Mouse (Mus musculus) right cerebral cortex, postnatal 4 days (tissue): ENCODE measurements around the gene Tiam1.

Experiments used
- DNase-seq: peaks from one replicate; pipeline ENCODE4 v3.0.0-alpha.2; 2022

Tiam1 gene

DNA sequence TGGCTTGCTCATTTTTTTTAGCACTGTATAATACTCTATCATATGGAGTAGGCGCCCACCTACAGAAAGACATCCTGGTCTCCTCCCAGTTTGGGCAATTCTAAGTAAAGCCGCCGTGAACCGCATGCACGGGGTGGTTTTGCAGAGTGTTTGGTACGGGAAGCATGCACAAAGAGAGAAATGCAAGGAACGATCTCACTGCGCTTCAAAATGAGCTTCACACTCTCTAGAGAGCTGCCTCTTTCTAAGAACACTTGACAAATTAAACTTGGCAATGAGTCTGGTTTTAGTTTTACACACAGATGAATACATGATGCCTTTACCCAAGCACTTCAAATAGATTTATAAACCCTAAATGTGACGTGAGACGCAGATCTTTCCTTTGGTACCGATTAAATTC is 196.8 kb downstream of the Tiam1 start:
- no peak for DNase-seq

DNA sequence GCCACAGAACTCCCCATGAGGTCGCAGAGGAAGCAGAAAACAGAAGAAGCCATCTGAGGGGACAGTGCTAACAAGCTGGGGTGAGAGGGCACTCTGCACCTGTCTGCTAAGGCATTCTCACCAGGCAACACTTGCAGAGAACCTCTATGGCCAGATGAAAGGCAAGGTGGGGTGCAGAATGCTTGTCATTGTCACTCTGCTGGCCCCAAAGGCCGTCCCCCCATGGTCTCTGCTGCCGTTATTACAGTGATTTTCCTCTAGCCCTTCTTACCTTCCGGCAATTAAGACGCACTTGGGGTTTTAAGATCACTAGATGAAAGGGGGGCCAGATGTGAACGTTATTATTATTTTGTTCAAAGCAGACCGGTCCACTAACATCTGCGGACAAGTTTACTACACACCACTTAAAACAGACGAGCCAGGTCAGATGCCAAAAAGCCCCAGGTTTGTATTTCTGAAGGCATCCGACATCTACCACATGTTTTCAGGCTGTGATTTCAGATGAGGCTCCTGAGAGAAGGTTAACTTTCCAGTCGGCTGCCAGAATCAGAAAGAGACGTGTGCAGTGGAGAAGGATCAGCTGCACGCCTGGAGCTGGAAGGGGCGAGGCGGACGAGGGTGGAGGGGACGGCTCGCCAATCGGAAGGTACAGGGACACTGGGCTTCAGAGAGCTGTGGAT is 198.8 kb downstream of the Tiam1 start:
- DNase-seq: no peak

DNA sequence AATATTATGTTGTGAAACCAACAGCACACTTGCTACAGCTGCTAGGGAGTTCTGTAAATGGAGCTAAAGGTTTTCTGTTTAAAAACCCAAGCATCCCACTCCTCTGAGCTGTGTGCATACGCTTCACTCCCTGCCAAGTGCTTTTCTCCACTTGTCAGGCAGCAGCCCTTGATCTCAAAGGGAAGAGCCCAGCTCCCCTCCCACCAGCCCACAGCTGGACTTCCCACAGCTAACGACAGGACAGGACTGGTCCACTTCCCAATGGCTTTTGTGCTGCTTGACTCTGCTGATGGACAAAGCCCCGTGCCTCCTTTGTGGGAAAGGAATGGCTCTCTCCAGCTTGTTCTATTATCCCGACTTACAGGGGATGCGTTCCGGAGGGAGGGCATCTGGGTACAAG is 199.5 kb downstream of the Tiam1 start:
- no peak for DNase-seq

- peak; percentile 41 for DNase-seq
Measured at GRCm38 (mm10) chr16:89943267-89943971, 200.2 kb downstream of the Tiam1 start.

- DNase-seq: no peak
Measured at GRCm38 (mm10) chr16:89940696-89941095, 202.9 kb downstream of the Tiam1 start.

- DNase-seq: no peak
Measured at GRCm38 (mm10) chr16:89938277-89938676, 205.3 kb downstream of the Tiam1 start.

DNA sequence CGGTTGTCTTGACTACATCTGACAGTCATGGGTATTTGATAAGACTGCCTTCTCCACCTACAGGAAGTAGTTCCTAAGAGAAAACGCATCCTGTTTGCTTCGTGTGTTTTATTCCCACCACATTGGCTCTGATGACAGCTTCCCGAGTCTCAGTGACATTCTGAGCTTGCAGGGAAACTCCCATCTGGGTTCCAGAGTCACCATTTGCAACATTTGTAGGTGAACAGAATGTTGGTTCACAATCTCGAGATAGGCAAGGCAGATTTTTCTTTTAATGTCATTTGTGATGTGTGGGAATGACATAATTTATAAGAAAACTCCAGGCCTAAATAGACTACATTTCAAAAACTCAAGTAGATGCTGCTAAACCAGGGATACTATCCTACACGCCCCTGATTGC is 207.0 kb downstream of the Tiam1 start:
- no peak for DNase-seq

- no peak for DNase-seq
Measured at GRCm38 (mm10) chr16:89935398-89935797, 208.2 kb downstream of the Tiam1 start.

- DNase-seq: no peak
Measured at GRCm38 (mm10) chr16:89934616-89935015, 209.0 kb downstream of the Tiam1 start.

GRCm38 (mm10) chr16:89933976-89934375 is 209.6 kb downstream of the Tiam1 start:
- no peak for DNase-seq

DNA sequence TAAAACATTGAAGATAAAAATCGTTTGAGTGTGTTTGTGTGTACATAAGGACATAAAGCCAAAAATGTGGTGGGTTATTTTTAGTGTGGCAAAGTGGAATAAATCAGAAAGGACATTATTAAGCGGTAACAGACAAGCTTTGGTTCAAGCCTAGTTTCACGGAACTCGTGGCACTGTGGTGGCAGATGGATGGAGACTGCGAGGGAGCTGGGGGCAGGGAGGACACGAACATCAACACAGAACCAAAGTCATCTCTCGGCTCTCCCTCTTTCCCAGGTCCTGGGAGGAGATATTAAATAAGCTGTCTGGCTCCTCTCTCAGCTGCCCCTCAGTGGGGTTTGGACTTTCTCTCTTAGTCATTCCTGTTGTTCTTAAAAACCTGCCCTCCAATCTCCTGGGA is 215.0 kb downstream of the Tiam1 start:
- no peak for DNase-seq

DNA sequence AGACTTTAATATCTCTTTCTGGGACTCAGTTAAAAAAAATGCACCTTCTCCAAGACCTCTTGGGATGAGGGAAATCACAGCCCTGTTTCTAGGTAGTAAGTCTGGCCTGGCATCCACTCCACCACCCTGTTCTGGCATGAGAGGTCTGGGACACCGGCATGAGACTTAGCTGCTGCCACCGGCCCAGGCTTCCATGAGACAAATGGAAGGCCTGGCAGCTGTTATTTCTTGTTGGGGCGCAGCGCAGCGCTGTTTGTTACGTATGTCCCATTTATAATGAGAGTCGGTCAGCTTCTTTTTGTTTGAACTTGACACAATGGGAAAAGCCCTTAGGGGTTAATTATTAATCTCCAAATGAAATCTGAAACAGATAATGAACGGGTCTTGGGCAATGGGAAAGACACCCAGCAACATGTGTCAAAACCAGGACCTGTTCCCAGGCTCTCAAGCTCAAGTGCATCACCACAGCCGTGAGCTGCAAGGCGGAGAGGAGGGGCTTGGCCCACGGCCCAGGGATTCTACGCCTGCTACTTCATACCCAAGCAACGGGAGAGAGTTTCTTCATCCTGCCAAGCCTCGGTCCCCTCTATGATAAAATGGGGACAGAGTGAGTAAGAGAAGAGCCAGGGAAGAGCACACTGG is 219.2 kb downstream of the Tiam1 start:
- peak; percentile 64 for DNase-seq

DNA sequence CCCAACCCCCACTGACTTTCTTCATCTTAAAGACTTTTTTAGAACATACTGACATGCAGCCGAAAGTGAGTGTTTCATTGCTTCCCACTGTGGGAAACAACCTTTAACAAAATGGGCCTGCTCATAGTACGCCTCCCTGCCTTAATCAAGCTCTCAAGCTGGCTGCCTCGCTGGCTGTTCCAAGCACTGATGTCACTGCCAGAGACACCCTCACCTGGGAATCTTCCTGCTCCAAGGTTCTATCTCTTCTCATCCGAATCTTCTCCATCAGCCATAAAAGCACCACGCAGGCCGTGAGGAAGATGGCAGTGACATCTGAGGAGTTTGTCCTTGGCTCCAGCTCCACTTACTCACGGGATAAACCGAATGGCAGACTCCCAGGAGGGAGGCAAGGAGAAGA is 220.3 kb downstream of the Tiam1 start:
- DNase-seq: no peak

DNA sequence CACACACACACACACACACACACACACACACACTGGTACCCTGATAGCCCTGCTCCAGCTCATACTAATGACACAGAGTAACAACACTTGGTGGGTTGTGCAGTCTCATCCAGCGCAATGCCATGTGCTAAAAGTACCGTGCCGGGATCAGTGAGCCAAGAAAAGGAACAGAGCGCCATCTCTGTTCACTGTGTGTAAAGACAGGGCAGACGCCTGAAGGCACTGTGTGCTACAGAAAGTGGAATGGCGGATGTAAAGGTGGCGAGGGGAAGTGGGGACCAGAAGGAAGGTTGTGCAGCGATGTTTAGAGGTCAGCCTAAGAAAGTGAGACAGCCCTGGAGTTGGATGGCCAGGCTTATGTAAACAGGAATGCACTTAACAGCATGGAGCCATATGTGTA is 221.1 kb downstream of the Tiam1 start:
- no peak for DNase-seq

- DNase-seq: no peak
Measured at GRCm38 (mm10) chr16:89921370-89921769, 222.2 kb downstream of the Tiam1 start.

DNA sequence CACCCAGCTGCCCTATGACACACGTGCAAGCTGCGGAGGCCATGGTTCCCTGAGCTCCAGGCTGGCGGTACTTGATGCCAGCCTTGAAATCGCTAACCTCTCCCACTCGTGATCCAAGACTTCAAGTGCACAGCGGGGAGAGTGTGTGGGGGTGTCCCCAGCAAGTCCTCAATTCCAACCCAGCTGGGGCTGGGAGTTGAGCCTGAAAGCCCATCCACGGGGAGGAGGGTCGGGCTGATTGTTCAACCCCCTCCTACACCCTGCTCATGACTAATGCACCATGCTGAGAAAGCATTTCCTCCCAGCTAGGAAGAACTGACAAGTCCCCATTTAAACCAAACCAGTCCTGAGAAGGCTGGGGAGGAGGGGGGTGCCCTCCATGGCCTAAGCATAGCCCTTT is 223.2 kb downstream of the Tiam1 start:
- no peak for DNase-seq

DNA sequence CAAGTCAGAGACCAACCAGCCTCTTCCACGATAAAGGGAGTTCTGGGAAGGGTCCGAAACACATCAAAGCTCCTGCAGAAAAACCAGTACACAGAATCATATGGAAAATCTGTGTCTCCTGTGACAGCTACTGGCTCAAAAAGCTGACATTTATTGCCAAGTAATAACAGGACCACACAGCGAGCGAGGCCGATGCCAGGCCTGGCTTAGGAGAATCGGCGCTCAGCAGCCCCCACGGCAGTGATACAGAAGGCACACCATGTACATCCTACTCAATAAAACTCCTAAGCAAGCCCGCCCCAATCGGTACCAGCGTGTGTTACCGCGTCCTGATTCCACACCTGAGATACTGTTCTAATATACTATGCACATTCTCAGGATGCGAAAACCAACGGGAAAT is 226.2 kb downstream of the Tiam1 start:
- no peak for DNase-seq

- DNase-seq: no peak
Measured at GRCm38 (mm10) chr16:89914946-89915345, 228.6 kb downstream of the Tiam1 start.

DNA sequence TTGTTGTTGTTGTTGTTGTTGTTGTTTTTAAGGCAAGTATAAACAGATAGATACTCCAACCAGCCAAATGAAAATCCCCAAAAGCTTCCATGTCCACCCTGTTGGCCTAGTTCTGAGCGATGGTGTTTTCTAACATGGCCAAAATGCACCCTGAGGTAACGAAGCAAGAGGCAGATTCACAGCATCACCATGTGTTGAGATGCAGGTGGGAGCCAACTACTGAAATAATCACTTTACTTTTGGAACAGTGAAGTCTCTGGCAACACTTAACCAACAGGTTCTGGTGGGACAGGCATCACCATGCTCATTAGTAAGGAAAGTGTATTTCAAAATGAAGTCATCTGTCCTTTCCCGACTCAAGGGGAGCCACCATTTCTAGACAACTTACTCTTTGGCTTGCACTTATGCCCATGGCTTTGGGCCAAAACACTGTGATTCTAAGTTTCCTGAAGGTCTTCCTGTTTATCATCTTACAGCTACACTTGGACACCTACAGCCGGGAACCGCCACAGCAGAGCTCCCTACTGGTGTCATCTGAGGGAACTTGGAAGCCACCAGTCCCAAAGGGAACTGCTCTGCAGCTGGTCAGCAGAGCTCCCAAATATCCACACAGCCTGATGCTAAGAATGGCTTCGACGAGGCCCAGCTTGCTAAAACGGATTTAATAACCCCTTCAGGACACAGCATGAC is 230.7 kb downstream of the Tiam1 start:
- DNase-seq: no peak

DNA sequence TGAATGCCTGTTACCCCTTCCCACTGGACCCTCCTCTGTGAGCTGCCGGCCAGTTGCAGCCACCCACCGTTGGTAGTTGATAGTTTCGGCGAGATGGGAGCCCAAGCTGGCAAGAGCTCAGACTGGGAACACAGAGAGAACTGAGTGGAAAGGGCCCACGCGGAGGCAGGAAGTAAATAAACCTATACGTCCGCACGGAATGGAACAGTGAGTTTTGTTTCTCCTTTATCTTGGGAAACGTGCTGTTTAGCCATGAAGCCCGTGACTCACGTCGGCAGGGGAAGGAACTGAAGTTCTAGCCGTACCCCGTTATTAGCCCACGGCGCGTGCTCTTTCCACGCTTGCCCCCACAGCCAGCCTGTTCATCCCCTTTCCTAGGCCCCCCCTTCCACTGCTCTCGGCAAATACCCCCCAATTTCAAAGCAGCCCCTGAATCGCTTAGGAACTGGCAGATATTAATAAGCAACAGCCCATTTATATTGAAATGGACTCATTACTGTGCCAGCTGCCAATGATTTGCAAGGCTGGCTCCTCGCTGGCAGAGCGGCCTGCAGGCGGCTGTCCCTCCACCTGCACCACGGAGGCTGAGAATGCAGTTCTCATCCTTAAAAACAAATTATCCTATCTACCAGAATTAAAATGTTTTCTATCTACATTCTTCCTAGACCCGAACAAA is 234.0 kb downstream of the Tiam1 start:
- DNase-seq: no peak

GRCm38 (mm10) chr16:89907651-89908050 is 235.9 kb downstream of the Tiam1 start:
- no peak for DNase-seq

GRCm38 (mm10) chr16:89906909-89907308 is 236.7 kb downstream of the Tiam1 start:
- DNase-seq: no peak

- no peak for DNase-seq
Measured at GRCm38 (mm10) chr16:89905730-89906305, 237.8 kb downstream of the Tiam1 start.
